Mouse (Mus musculus) G1E (cell line): ENCODE results near the gene Uqcr11.
A peak's percentile ranks its signal among the peaks of the same experiment; 100 is the strongest.

Experiments
- CTCF ChIP-seq: IDR thresholded peaks from 2 replicates; pipeline ENCODE4 v1.5.1; 2012; ENCODE audit warnings: low read depth, low read length, inconsistent platforms, mixed read lengths
- GATA1 ChIP-seq: IDR thresholded peaks from 2 replicates; pipeline ENCODE4 v1.6.1; 2012; ENCODE audit warnings: borderline replicate concordance, low read length, inconsistent platforms, mixed read lengths
- GATA2 ChIP-seq: IDR thresholded peaks from 2 replicates; pipeline ENCODE4 v1.6.1; 2012; ENCODE audit warnings: low read depth, low read length, inconsistent platforms, borderline replicate concordance
- POLR2AphosphoS5 ChIP-seq: IDR thresholded peaks from 2 replicates; pipeline ENCODE4 v1.6.1; 2012; ENCODE audit warnings: low read depth, low read length, inconsistent platforms; ENCODE audit not compliant: insufficient replicate concordance
- TAL1 ChIP-seq: conservative IDR thresholded peaks from 2 replicates; pipeline ENCODE4 v1.6.1; 2012; ENCODE audit warnings: low read depth, low read length, inconsistent platforms, mixed read lengths

DNA sequence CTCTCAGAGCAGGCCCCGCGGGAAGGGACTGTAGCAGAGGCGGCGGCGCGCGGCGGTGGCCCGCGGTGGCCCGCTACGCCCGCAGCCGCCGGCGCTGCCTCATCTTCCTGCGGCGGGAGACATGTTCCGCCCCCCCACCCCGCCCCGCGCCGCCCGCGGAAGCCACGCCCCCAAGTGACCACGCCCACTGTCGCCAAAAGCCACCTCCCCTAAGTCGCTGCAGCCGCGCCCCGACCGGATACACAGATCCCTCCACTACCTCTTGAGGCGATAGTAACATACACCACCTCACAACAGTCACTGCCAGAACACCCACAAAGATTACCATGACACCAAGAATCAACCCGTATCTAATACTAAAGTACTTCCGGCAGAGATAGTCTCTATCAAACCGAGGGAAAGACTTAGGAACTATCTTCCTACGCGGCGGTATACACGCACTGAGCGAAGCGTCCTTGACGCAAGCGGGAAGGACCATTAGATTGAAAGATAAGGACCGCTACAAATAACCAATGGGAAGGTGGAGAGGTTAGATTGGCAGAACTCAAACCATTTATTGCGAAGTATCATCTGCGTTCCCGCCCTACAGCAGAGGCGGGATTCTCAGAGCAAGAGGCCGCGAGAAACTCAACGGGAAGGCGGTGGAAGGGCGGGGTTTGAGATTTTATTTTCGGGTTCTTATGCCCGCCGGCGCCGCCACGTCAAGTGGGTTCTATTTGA lies 27.0 kb upstream of the Uqcr11 start, which contains the start of gene Tcf3:
- no peak for TF ChIP-seq CTCF
- no peak for TF ChIP-seq TAL1
- no peak for TF ChIP-seq GATA1
- TF ChIP-seq GATA2: peak; percentile 69; the same call in 1 of the 2 replicates
- no peak for TF ChIP-seq POLR2AphosphoS5
